Mouse (Mus musculus) lung, adult 2 months (tissue): ENCODE data around the gene Tmem237.

ENCODE experiments used
- CTCF ChIP-seq: fragments of 200-500 bp; IDR thresholded peaks from 2 replicates; pipeline ENCODE4 v1.5.1; 2011; ENCODE audit warnings: mild to moderate bottlenecking, low read length, control low read depth; ENCODE audit not compliant: insufficient read depth
- POLR2A ChIP-seq: fragments of 200-500 bp; IDR thresholded peaks from 2 replicates; pipeline ENCODE4 v1.6.1; 2011; ENCODE audit warnings: low read depth, mild to moderate bottlenecking, control low read depth, low read length, borderline replicate concordance; ENCODE audit errors: extremely low read depth

- TF ChIP-seq POLR2A, result no peak
- peak; percentile 59 for TF ChIP-seq CTCF
These were observed 52.2 kb downstream of the Tmem237 start for GRCm38 (mm10) chr1:59067976-59068375.
